Mouse (Mus musculus) bone marrow, adult 2 months (tissue): Measurements from ENCODE around the gene Rasef.

Source experiments
- CTCF ChIP-seq: fragments of 200-500 bp; IDR thresholded peaks from 2 replicates; pipeline ENCODE4 v1.5.1; 2011; ENCODE audit warnings: low read length, control low read depth; ENCODE audit not compliant: control insufficient read depth, insufficient read depth
- POLR2A ChIP-seq: fragments of 200-500 bp; IDR thresholded peaks from 2 replicates; pipeline ENCODE4 v1.6.1; 2011; ENCODE audit warnings: low read depth, mild to moderate bottlenecking, control low read depth, low read length, borderline replicate concordance; ENCODE audit not compliant: control insufficient read depth

DNA sequence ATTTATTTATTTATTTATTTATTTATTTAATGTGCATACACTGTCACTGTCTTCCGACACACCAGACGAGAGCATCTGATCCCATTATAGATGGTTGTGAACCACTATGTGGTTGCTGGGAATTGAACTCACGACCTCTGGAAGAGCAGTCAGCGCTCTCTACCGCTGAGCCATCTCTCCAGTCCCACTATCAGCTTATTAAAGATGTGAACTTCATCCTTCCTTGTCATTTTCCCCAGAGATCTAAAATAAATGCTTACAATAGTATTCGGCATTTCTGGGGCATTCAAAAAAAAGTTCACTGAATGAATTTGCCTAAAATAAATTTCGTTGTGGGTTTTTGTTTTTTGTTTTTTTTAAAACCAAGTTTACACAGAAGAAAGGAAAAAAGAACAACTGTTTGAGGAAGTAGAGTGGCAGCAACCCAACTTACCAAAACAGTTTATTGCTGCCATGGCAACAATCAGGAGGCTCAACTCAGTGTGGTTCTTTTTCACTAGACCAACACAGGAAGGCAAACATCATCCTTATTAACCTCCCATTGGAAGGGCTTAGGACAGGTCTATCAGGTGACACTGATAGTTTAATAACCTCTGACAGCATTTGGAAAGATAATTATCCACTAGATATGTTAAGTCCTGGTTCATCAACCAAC is 2.6 kb downstream of the Rasef start:
- no peak for TF ChIP-seq CTCF
- no peak for TF ChIP-seq POLR2A
